Mouse (Mus musculus) heart, postnatal 10 days (tissue): ENCODE results near the gene Bhlhe40. TPM values are rescaled to one million over a fixed set of nuclear protein-coding genes. Genes with fewer than 3 reads are reported as not detected.

Source experiments
- DNase-seq, 2 experiments: peaks; one replicate each; pipeline ENCODE4 v3.0.0; 2021
- intact Hi-C: fragments of 180-260 bp; cut with DNase I; formaldehyde crosslinking; loops from one replicate; pipeline ENCODE4 v1.15.1; 2025
- total RNA-seq, 2 experiments: library from RNA; stranded (reverse); gene quantifications; 2 replicates each; pipeline ENCODE4 v1.2.3; 2021

The Bhlhe40 gene
- total RNA-seq, 2 experiments from 2014 or later, result 40.0 to 40.8 TPM

GRCm38 (mm10) chr6:108662314-108663240 lies 2.1 kb downstream of the Bhlhe40 start:
- peak in 1 of 2 experiments; percentile 26 for DNase-seq
- intact Hi-C loops, result no loop called here

- peak; percentile 16 to 24 for DNase-seq
- intact Hi-C loops, result no loop called here
Measured at GRCm38 (mm10) chr6:108663241-108664194, 3.1 kb downstream of the Bhlhe40 start.

DNA sequence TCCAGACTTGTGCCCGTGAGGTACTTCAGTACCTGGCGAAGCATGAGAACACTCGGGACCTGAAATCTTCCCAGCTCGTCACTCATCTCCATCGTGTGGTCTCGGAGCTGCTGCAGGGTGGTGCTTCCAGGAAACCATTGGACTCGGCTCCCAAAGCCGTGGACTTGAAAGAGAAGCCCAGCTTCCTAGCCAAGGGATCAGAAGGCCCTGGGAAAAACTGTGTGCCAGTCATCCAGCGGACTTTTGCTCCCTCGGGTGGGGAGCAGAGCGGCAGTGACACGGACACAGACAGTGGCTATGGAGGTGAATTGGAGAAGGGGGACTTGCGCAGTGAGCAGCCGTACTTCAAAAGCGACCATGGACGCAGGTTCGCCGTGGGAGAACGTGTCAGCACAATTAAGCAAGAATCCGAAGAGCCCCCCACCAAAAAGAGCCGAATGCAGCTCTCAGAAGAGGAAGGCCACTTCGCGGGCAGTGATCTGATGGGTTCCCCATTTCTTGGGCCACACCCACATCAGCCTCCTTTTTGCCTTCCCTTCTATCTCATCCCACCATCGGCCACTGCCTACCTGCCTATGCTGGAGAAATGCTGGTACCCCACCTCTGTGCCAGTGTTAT lies 4.2 kb downstream of the Bhlhe40 start:
- intact Hi-C loops, result no loop called here
- peak in 1 of 2 experiments; percentile 5 for DNase-seq

- intact Hi-C loops, result no loop called here
- peak in 1 of 2 experiments; percentile 8 for DNase-seq
Measured at GRCm38 (mm10) chr6:108665587-108665986, 5.2 kb downstream of the Bhlhe40 start.

GRCm38 (mm10) chr6:108666648-108667488 lies 6.4 kb downstream of the Bhlhe40 start:
- DNase-seq, result peak in 1 of 2 experiments; percentile 11
- intact Hi-C loops, result no loop called here

DNA sequence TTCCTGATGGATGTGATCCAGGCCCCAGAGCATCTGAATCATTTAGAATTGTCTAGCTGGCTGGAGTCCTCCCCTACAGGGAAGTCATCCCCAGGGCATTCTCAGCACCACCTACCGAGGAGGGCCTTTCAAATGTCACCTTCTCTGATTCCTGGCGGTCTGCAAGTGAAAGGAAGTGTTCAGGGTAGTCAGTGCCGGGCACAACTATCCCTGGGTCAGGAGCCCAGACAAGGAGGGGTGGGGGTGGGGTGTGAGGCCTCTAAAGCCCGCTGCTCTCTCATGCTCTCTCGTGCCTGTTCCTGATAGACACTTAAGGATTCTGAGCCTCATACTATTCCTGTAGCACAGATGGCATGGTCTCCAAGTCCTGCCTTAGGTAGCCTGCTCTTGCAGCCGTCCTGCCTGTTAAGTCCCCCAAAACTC lies 7.2 kb downstream of the Bhlhe40 start:
- peak; percentile 46 to 47 for DNase-seq
- intact Hi-C loops, result no loop called here

DNA sequence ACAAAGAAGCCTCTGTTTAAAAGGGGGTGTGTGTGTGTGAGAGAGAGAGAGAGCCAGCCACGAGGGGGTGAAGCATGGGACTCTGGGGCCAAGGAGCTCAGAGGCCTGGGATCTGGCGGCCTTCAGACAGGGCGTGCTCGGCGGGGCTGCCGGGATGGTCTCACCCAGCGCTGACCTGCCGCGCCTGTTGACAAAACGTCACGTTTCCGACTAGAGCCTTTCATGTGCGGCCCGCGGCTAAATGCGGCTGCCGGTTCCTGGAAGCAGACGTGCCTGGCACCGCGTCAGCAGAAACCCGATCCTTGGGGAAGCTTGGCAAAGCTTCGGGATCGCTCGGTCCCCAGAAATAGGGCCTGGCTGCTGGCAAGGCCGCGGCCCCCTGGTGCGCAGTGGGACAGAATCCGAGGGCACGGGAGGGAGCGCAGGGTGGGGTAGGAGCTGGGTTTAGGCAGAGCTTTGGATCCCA lies 7.9 kb downstream of the Bhlhe40 start:
- peak; percentile 94 to 96 for DNase-seq
- intact Hi-C loops, result no loop called here

GRCm38 (mm10) chr6:108670276-108670675 lies 9.8 kb downstream of the Bhlhe40 start:
- intact Hi-C loops, result loop anchor here (2.0 kb wide), 1 partner anchor 35 kb away; no protein-coding TSS in a partner anchor

GRCm38 (mm10) chr6:108670821-108671220 lies 10.4 kb downstream of the Bhlhe40 start:
- intact Hi-C loops, result loop anchor here (2.0 kb wide), 1 partner anchor 34 kb away; no protein-coding TSS in a partner anchor
- DNase-seq, result peak; percentile 69 to 79

More at GRCm38 (mm10) chr6:108670276-108670675, 9.8 kb downstream of the Bhlhe40 start:
- peak in 1 of 2 experiments; percentile 9 for DNase-seq

- DNase-seq, result no peak
- intact Hi-C loops, result no loop called here
Measured at GRCm38 (mm10) chr6:108672094-108672493, 11.7 kb downstream of the Bhlhe40 start.

DNA sequence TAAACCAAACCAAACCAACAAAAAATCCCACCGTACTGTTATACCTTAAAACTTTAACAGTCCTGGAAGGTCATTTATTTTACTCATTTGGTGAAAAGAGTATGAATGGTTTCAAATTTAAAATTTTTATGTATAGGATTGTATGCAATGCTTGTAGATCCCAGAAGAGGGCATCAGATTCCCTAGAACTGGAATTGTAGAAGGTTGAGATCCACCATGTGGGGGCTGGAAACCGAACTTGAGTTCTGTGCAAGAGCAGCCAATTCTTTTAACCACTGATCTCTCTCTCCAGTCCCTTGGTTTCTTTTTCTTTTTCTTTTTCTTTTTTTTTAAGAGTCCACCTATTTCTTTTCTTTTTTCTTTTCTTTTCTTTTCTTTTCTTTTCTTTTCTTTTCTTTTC lies 13.8 kb downstream of the Bhlhe40 start:
- no peak for DNase-seq
- intact Hi-C loops, result no loop called here

GRCm38 (mm10) chr6:108676783-108677340 lies 16.4 kb downstream of the Bhlhe40 start:
- no peak for DNase-seq
- intact Hi-C loops, result no loop called here

DNA sequence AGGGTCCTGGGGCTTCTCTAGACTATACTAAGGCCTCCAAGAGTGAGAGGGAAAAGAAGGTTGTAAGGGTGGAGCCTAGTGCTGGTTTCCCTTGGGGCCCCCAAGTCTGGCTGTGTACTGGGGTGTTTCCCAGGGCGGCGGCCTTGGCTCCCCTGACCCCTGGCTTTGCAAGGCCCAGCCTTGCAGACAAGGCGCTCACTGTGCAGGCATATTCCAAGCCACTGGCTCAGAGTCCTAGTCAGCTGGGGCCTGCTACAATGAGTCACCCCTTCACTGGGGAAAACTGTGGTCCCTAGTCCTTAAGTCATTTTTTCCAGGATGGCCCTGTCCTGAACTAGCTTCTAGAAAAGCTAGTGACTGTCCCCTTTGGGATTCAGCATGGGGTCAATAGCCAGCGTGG lies 17.3 kb downstream of the Bhlhe40 start:
- intact Hi-C loops, result no loop called here
- DNase-seq, result peak in 1 of 2 experiments; percentile 44

GRCm38 (mm10) chr6:108678227-108678626 lies 17.8 kb downstream of the Bhlhe40 start:
- no peak for DNase-seq
- intact Hi-C loops, result no loop called here

DNA sequence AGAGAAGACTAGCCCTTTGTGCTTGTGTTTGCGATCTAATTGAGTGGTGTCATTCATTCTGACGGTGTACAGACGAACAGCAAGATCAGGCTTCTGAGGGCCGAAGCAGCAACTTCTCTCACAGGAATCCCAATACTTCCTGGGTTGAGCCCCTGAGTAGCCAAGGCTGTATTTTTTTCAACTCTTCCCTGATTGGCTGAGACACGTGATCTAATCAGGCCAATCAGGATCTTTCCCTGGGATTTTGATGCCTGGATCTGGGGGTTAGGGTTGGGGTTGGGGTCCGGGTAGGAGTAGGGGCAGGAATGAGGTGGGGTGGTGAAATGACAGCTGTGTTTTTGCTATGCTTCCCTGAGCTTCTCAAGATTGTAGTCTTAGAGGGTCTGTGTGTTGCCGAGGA lies 20.1 kb downstream of the Bhlhe40 start:
- intact Hi-C loops, result no loop called here

GRCm38 (mm10) chr6:108681084-108681483 lies 20.7 kb downstream of the Bhlhe40 start:
- DNase-seq, result no peak
- intact Hi-C loops, result no loop called here

More for the DNA sequence above, 20.1 kb downstream of the Bhlhe40 start:
- DNase-seq, result no peak

DNA sequence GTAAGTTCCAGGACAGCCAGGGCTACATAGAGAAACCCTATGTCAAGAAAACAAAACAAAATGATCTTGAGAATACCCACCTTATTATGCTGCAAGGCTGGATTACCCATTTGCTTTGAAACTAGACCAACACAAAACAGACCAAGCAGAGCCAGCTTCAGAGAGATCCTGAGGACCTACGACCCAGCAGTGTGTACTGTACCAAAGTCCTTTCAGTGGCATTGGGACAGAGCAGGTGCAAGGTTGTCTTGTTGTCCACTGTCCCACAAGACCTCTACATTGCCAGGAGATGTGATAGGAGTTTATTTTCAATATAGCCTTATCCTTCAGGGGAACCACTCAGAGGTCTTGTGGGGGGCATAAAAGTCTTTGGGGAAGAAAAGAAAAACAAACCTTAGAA lies 22.7 kb downstream of the Bhlhe40 start:
- intact Hi-C loops, result no loop called here
- no peak for DNase-seq

GRCm38 (mm10) chr6:108684430-108684829 lies 24.0 kb downstream of the Bhlhe40 start:
- no peak for DNase-seq
- intact Hi-C loops, result no loop called here

GRCm38 (mm10) chr6:108685758-108686355 lies 25.4 kb downstream of the Bhlhe40 start:
- intact Hi-C loops, result no loop called here
- DNase-seq, result no peak
